Mouse (Mus musculus): ENCODE measurements around the gene Btbd16.

GRCm38 (mm10) chr7:130808694-130809093, 34.8 kb downstream of the Btbd16 start:
- TF ChIP-seq CTCF (conservative IDR thresholded peaks at IDR 0.05; ENCODE audit: insufficient read depth, insufficient read length, low read depth, low read length), result no peak
- TF ChIP-seq POLR2A (IDR thresholded peaks at IDR 0.05; ENCODE audit: low read depth, low read length), result no peak

All from kidney, adult 2 months (tissue).